Mouse (Mus musculus) intestine, embryonic 15.5 days (tissue): ENCODE measurements at regions not wholly inside any gene's neighbourhood (a gene's known extent, or its start where the extent isn't known, plus 50 kb on each side); places are given as distances from the start of the nearest gene placed in this dataset.

ENCODE experiments used
- ATAC-seq: fragments of 200-750 bp; cut with Nextera tagmentation; 2 replicates; pipeline ENCODE4 v1.8.0; 2017; ENCODE audit warnings: moderate TSS enrichment, moderate library complexity
- H3K27ac ChIP-seq: fragments of 300-500 bp; sonication (generic); 2 replicates; pipeline ENCODE4 v1.5.1; 2015; ENCODE audit warnings: mild to moderate bottlenecking, inconsistent platforms
- H3K27me3 ChIP-seq: fragments of 300-500 bp; sonication (generic); replicated peaks from 2 replicates; pipeline ENCODE4 v1.6.1; 2015; ENCODE audit warnings: inconsistent platforms
- H3K36me3 ChIP-seq: fragments of 300-500 bp; sonication (generic); 2 replicates; pipeline ENCODE4 v1.6.1; 2015; ENCODE audit warnings: inconsistent platforms
- H3K4me1 ChIP-seq: fragments of 300-500 bp; sonication (generic); replicated peaks from 2 replicates; pipeline ENCODE4 v1.6.1; 2015; ENCODE audit warnings: inconsistent platforms
- H3K4me2 ChIP-seq: fragments of 300-500 bp; sonication (generic); replicated peaks from 2 replicates; pipeline ENCODE4 v1.6.1; 2015; ENCODE audit warnings: mild to moderate bottlenecking, inconsistent platforms
- H3K4me3 ChIP-seq: fragments of 300-500 bp; sonication (generic); replicated peaks from 2 replicates; pipeline ENCODE4 v1.5.1; 2015; ENCODE audit warnings: inconsistent platforms
- H3K9ac ChIP-seq: fragments of 300-500 bp; sonication (generic); 2 replicates; pipeline ENCODE4 v1.6.1; 2015; ENCODE audit warnings: inconsistent platforms
- H3K9me3 ChIP-seq: fragments of 300-500 bp; sonication (generic); 2 replicates; pipeline ENCODE4 v1.6.1; 2016; ENCODE audit warnings: inconsistent platforms
- WGBS: fragments of 180-500 bp; shearing (Covaris S2); methylation state at CpG from one replicate; pipeline ENCODE4 v1.1.7; 2015; 5-methylcytosine and 5-hydroxymethylcytosine counted together

DNA sequence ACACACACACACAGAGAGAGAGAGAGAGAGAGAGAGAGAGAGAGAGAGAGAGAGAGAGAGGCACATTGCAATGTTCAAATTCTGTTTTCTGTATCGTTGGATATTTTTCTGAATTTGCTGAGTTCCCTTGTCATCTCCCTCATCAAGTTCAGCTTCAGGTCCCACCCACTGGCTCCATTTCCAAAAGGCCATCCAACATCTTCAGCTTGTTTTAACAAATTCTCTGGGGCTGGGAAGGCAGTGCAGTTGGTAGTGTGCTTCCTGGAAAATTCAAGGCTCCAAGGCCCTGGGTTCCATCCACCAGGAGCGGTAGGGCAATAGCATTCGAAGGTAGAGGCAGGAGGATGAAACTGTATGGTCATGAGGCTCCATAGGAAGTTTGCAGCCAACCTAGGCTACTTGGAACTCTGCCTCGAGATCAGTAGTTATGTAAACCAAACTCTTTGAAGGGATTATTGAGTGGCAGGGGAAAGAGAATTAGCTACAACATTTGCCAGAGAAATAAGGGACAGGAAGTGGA is 105.9 kb downstream of the Polr2m start:
- WGBS = 76% methylated on average over 4 of the region's 4 CpGs

DNA sequence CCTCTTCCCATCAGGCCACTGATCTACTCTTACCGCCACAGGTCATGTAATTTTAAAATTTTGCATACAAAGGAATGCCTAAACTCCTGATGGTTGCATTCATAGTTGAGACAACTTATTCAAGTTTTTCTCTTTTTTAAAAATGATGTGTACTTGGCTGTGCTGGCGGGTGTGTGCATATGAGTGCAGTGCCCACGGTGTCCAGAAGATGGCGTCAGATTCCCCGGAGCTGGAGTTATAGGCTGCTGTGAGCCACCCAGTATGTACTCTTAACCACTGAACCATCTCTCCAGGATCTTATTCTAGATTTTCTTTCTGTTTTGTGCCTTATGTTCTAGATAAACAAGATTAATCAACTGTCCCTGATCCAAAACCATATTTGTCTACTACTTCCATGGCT is 116.0 kb downstream of the Polr2m start:
- 88% methylated on average over 5 of the region's 5 CpGs for WGBS
- H3K27me3 ChIP-seq = no peaks in the 10 kb centered on the region

More for the DNA sequence above, 105.9 kb downstream of the Polr2m start:
- Histone ChIP-seq H3K4me1 (no peaks in the 10 kb centered on the region), H3K27ac (no peak overlapping the region), H3K4me3 (no peak overlapping the region), H3K4me2 (no peak overlapping the region), H3K9ac (no peak overlapping the region), H3K36me3 (no peaks in the 10 kb centered on the region), H3K9me3 (no peaks in the 10 kb centered on the region), H3K27me3 (no peaks in the 10 kb centered on the region)
- ATAC-seq = no peak

DNA sequence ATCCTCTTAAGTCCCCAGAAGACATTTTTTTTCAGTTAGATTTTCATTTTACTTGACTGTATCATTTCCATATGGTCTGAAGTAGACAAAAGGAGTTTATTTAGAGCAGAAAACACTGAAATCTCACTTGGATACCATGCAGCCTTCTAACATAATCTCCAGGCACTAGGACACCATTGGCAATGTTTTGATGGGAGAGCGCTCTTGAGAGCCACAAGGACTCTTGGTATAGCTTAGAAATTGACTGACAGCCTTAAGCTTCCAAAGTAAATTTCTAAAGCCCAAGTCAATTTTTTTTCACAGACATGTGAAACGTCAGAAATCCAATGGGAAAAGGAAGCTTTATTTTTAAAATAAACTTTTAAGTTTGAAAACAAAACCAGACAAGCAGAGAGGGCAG is 116.5 kb downstream of the Polr2m start:
- no peak for ATAC-seq
- H3K4me2 ChIP-seq = no peak overlapping the region

More for the DNA sequence above, 116.0 kb downstream of the Polr2m start:
- Histone ChIP-seq H3K27ac (no peak overlapping the region), H3K4me1 (no peaks in the 10 kb centered on the region), H3K36me3 (no peaks in the 10 kb centered on the region), H3K9me3 (no peaks in the 10 kb centered on the region), H3K4me3 (no peak overlapping the region), H3K9ac (no peak overlapping the region), H3K4me2 (no peak overlapping the region)
- no peak for ATAC-seq

DNA sequence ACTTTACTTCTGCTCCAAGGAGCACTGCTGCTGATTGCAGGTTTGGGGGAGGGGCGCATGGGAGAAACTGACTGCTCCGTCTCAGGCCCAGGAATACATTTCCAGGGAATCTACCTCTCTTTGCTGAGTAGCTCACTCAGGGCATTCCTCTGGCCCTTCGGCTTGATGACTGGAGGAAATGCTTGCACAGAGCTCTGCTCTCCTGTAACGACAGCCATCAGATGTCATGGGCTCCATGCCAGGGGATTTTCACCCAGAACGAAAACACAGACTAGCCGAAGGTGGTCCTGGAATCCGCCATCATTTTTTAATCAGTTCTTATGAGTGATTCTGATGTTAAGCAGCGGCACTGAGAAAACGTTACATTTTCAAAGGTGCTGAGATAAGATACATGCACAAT is 119.2 kb downstream of the Polr2m start:
- no peak for ATAC-seq
- WGBS = 56% methylated on average over 9 of the region's 9 CpGs

More for the DNA sequence above, 116.5 kb downstream of the Polr2m start:
- Histone ChIP-seq H3K9ac (no peak overlapping the region), H3K9me3 (no peaks in the 10 kb centered on the region), H3K27ac (no peak overlapping the region), H3K36me3 (no peaks in the 10 kb centered on the region), H3K4me1 (0 out of 2 replicates have a peak, but pooled peaks cover 2% of the 10 kb centered on the region), H3K4me3 (no peak overlapping the region), H3K27me3 (no peaks in the 10 kb centered on the region)
- 77% methylated on average over 2 of the region's 2 CpGs for WGBS

GRCm38 (mm10) chr9:71365177-71365738 is 120.5 kb downstream of the Polr2m start:
- no peak overlapping the region for H3K4me2 ChIP-seq
- no peak overlapping the region for H3K9ac ChIP-seq
- no peaks in the 10 kb centered on the region for H3K27me3 ChIP-seq
- H3K4me3 ChIP-seq = no peak overlapping the region
- H3K27ac ChIP-seq = no peak overlapping the region
- no peak for ATAC-seq
- H3K4me1 ChIP-seq = 0 out of 2 replicates have a peak, but pooled peaks cover 2% of the 10 kb centered on the region
- H3K9me3 ChIP-seq = no peaks in the 10 kb centered on the region; the same call in 1 of the 2 replicates
- H3K36me3 ChIP-seq = no peaks in the 10 kb centered on the region
- 60% methylated on average over 12 of the region's 12 CpGs for WGBS

More for the DNA sequence above, 119.2 kb downstream of the Polr2m start:
- no peak overlapping the region for H3K27ac ChIP-seq
- H3K36me3 ChIP-seq = no peaks in the 10 kb centered on the region
- no peak overlapping the region for H3K4me3 ChIP-seq
- no peak overlapping the region for H3K4me2 ChIP-seq
- H3K4me1 ChIP-seq = 0 out of 2 replicates have a peak, but pooled peaks cover 2% of the 10 kb centered on the region
- no peaks in the 10 kb centered on the region; the same call in 1 of the 2 replicates for H3K9me3 ChIP-seq
- no peaks in the 10 kb centered on the region for H3K27me3 ChIP-seq
- H3K9ac ChIP-seq = no peak overlapping the region

- 0 out of 2 replicates have a peak, but pooled peaks cover 2% of the 10 kb centered on the region for H3K4me1 ChIP-seq
- no peak overlapping the region for H3K9ac ChIP-seq
- no peak overlapping the region for H3K27ac ChIP-seq
- H3K4me2 ChIP-seq = no peak overlapping the region
- ATAC-seq = no peak
- no peak overlapping the region for H3K4me3 ChIP-seq
- WGBS = 74% methylated on average over 8 of the region's 8 CpGs
- H3K9me3 ChIP-seq = no peaks in the 10 kb centered on the region; the same call in 1 of the 2 replicates
- H3K27me3 ChIP-seq = no peaks in the 10 kb centered on the region
- no peaks in the 10 kb centered on the region for H3K36me3 ChIP-seq
Measured at GRCm38 (mm10) chr9:71364047-71364665, 121.6 kb downstream of the Polr2m start.

GRCm38 (mm10) chr9:71362401-71362800 is 123.3 kb downstream of the Polr2m start:
- Histone ChIP-seq H3K36me3 (no peaks in the 10 kb centered on the region), H3K4me3 (no peak overlapping the region), H3K27me3 (no peaks in the 10 kb centered on the region), H3K27ac (no peak overlapping the region), H3K4me2 (no peak overlapping the region), H3K4me1 (0 out of 2 replicates have a peak, but pooled peaks cover 2% of the 10 kb centered on the region), H3K9me3 (no peaks in the 10 kb centered on the region; the same call in 1 of the 2 replicates), H3K9ac (no peak overlapping the region)
- ATAC-seq = no peak

- H3K27me3 ChIP-seq = no peaks in the 10 kb centered on the region
- H3K4me1 ChIP-seq = 0 out of 2 replicates have a peak, but pooled peaks cover 2% of the 10 kb centered on the region
- no peaks in the 10 kb centered on the region; the same call in 1 of the 2 replicates for H3K9me3 ChIP-seq
- H3K9ac ChIP-seq = no peak overlapping the region
- 75% methylated on average over 5 of the region's 5 CpGs for WGBS
- H3K4me2 ChIP-seq = no peak overlapping the region
- no peak for ATAC-seq
- H3K4me3 ChIP-seq = no peak overlapping the region
- no peaks in the 10 kb centered on the region for H3K36me3 ChIP-seq
- H3K27ac ChIP-seq = no peak overlapping the region
Measured at GRCm38 (mm10) chr9:71361961-71362360, 123.8 kb downstream of the Polr2m start.

GRCm38 (mm10) chr9:71361311-71361710 is 124.4 kb downstream of the Polr2m start:
- 86% methylated on average over 2 of the region's 2 CpGs for WGBS
- Histone ChIP-seq H3K4me3 (no peak overlapping the region), H3K9me3 (no peaks in the 10 kb centered on the region; the same call in 1 of the 2 replicates), H3K36me3 (no peaks in the 10 kb centered on the region), H3K9ac (no peak overlapping the region), H3K27me3 (no peaks in the 10 kb centered on the region), H3K4me2 (no peak overlapping the region), H3K4me1 (0 out of 2 replicates have a peak, but pooled peaks cover 2% of the 10 kb centered on the region), H3K27ac (no peak overlapping the region)
- no peak for ATAC-seq

- Histone ChIP-seq H3K9me3 (no peaks in the 10 kb centered on the region; the same call in 1 of the 2 replicates), H3K27me3 (no peaks in the 10 kb centered on the region), H3K27ac (no peak overlapping the region), H3K4me3 (no peak overlapping the region), H3K4me1 (0 out of 2 replicates have a peak, but pooled peaks cover 2% of the 10 kb centered on the region), H3K9ac (no peak overlapping the region), H3K4me2 (no peak overlapping the region), H3K36me3 (no peaks in the 10 kb centered on the region)
- 60% methylated on average over 5 of the region's 5 CpGs for WGBS
- ATAC-seq = peak; percentile 69; the same call in 1 of the 2 replicates
Measured at GRCm38 (mm10) chr9:71360676-71361075, 125.1 kb downstream of the Polr2m start.

GRCm38 (mm10) chr9:71358961-71359360 is 126.8 kb downstream of the Polr2m start:
- Histone ChIP-seq H3K27ac (no peak overlapping the region), H3K9ac (no peak overlapping the region), H3K9me3 (no peaks in the 10 kb centered on the region; the same call in 1 of the 2 replicates), H3K4me1 (no peaks in the 10 kb centered on the region), H3K27me3 (no peaks in the 10 kb centered on the region), H3K4me3 (no peak overlapping the region), H3K4me2 (no peak overlapping the region), H3K36me3 (no peaks in the 10 kb centered on the region)
- ATAC-seq = no peak
- 28% methylated on average over 4 of the region's 4 CpGs for WGBS

- H3K27ac ChIP-seq = no peak overlapping the region
- H3K36me3 ChIP-seq = no peaks in the 10 kb centered on the region
- no peaks in the 10 kb centered on the region for H3K27me3 ChIP-seq
- H3K9me3 ChIP-seq = no peaks in the 10 kb centered on the region
- H3K4me3 ChIP-seq = no peak overlapping the region
- no peak for ATAC-seq
- no peaks in the 10 kb centered on the region for H3K4me1 ChIP-seq
- WGBS = 83% methylated on average over 5 of the region's 5 CpGs
- no peak overlapping the region for H3K4me2 ChIP-seq
- H3K9ac ChIP-seq = no peak overlapping the region
Measured at GRCm38 (mm10) chr9:71355721-71356120, 130.0 kb downstream of the Polr2m start.
